Mouse (Mus musculus) heart, embryonic 11.5 days (tissue): ENCODE measurements around the gene Car10. TPM values are rescaled to one million over a fixed set of nuclear protein-coding genes. Genes with fewer than 3 reads are reported as not detected.

Experiments used
- ATAC-seq: fragments of 200-750 bp; cut with Nextera tagmentation; replicated peaks from 2 replicates; pipeline ENCODE4 v1.8.0; 2017; ENCODE audit warnings: moderate library complexity; ENCODE audit not compliant: insufficient number of reproducible peaks, low FRiP score, low TSS enrichment
- H3K27ac ChIP-seq: fragments of 300-500 bp; sonication (generic); 2 replicates; pipeline ENCODE4 v1.5.1; 2014; ENCODE audit warnings: mild to moderate bottlenecking, low read depth, low read length
- H3K27me3 ChIP-seq: fragments of 300-500 bp; sonication (generic); 2 replicates; pipeline ENCODE4 v1.6.1; 2014; ENCODE audit warnings: mild to moderate bottlenecking, low read length, mixed read lengths; ENCODE audit not compliant: control insufficient read depth, insufficient read depth
- H3K36me3 ChIP-seq: fragments of 300-500 bp; sonication (generic); 2 replicates; pipeline ENCODE4 v1.6.1; 2014; ENCODE audit warnings: mild to moderate bottlenecking, low read length, moderate library complexity, mixed read lengths; ENCODE audit not compliant: control insufficient read depth, insufficient read depth
- H3K4me1 ChIP-seq: fragments of 300-500 bp; sonication (generic); 2 replicates; pipeline ENCODE4 v1.6.1; 2014; ENCODE audit warnings: low read length; ENCODE audit not compliant: control insufficient read depth, insufficient read depth
- H3K4me2 ChIP-seq: fragments of 300-500 bp; sonication (generic); 2 replicates; pipeline ENCODE4 v1.6.1; 2014; ENCODE audit warnings: mild to moderate bottlenecking, moderate library complexity
- H3K4me3 ChIP-seq: fragments of 300-500 bp; sonication (generic); 2 replicates; pipeline ENCODE4 v1.5.1; 2014; ENCODE audit warnings: low read depth, low read length
- H3K9ac ChIP-seq: fragments of 300-500 bp; sonication (generic); 2 replicates; pipeline ENCODE4 v1.6.1; 2014; ENCODE audit warnings: mild to moderate bottlenecking, low read depth, low read length, moderate library complexity
- H3K9me3 ChIP-seq: fragments of 300-500 bp; sonication (generic); replicated peaks from 2 replicates; pipeline ENCODE4 v1.6.1; 2016; ENCODE audit warnings: low read length; ENCODE audit not compliant: control insufficient read depth
- WGBS: fragments of 180-500 bp; shearing (Covaris S2); extraction: QIAGEN DNeasy Blood & Tissue Kit; methylation state at CpG from one replicate; pipeline ENCODE4 v1.1.7; 2014; ENCODE audit not compliant: insufficient replicate concordance; 5-methylcytosine and 5-hydroxymethylcytosine counted together
- polyA plus RNA-seq: library from polyadenylated mRNA; unstranded; fragments of >200 nt; fragmentation: Nextera tagmentation; extraction: Ambion mirVana; gene quantifications from 2 replicates; pipeline ENCODE4 v1.2.1, GENCODE M21; 2014

Gene Car10
- polyA plus RNA-seq: 0.35 and 0.44 TPM in 2 replicates

DNA sequence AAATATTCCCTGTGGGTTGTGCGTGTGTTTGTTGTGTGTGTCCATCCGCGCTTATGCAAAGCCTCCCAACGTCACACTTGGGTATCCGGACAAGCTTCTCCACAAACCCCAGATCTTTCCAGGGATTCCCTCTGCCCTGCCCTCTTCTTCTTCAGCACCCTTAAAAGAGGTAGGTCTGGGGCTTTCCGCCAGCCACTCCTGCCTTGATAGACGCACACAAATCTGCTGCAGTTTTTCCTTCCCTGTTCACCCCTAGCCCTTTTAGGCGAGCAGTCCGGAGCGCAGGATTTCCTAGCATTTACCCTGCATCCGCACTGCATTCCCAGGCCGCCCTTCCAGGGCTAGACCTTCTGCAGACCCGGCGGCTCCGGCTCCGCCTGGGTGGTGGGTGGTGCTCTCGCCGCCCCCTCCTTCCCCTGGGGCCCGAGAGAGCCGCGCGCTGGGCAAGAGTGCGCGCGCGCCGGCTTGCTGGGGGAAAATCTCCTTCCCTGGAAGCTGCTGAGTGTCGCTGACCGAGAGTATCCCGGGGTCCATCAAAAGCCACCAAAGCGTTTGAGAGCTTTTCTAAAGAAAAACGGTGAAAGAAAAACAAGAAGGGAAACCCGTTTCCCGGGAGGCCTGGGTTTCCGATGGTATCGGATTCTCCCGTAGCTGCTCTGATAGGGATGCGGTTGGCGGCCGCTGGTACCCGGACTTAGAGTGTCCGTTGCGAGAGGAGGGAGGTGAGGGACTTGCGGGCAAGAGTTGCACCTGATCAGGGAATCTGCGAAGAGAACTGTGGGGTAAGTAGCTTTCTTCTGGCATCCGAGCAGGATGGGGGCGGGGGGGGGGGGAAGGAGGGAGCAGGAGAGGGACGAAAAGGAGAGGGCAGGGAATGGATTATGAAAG, at the start of gene Car10:
Gene Car10 (plus strand): TSS at position 88 of the 888 bp plus-strand sequence.
- 1% methylated on average over 46 of the region's 48 CpGs for WGBS
- Histone ChIP-seq H3K36me3 (no peaks in the 10 kb centered on the region), H3K9me3 (no peaks in the 10 kb centered on the region), H3K4me3 (peak within 1 kb of the TSS; percentile 44), H3K4me1 (0 out of 2 replicates have a peak, but pooled peaks cover 4% of the 10 kb centered on the region), H3K9ac (no peak within 1 kb of the TSS), H3K27me3 (peaks cover 58% of the 10 kb centered on the region), H3K27ac (no peak within 1 kb of the TSS), H3K4me2 (peak within 1 kb of the TSS; percentile 68)
- no peak for ATAC-seq

DNA sequence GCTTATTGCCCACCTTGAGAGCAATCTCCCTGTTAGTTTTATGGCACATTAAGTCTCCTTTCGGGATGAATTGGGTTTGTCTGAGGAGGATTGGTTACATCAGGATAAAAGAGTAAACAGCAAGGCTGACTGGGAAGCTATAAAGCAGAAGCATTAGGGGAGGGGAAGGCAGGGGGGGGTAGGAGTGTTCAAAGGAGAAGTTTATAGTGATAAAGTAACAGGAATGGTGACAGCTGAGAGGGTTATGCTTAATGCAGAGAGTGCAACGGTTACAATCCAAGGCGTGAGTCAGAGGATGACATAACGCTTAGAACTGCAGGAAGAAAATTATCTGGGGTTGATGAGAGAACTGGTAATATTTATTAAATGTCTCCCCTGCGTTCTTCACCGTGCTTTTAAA, 32.8 kb upstream of the Car10 start:
- Histone ChIP-seq H3K36me3 (no peaks in the 10 kb centered on the region), H3K27me3 (no peaks in the 10 kb centered on the region), H3K9ac (no peak overlapping the region), H3K9me3 (no peaks in the 10 kb centered on the region), H3K27ac (no peak overlapping the region), H3K4me1 (no peaks in the 10 kb centered on the region), H3K4me2 (no peak overlapping the region), H3K4me3 (no peak overlapping the region)
- no peak for ATAC-seq
- WGBS: 60% methylated on average over 6 of the region's 6 CpGs

DNA sequence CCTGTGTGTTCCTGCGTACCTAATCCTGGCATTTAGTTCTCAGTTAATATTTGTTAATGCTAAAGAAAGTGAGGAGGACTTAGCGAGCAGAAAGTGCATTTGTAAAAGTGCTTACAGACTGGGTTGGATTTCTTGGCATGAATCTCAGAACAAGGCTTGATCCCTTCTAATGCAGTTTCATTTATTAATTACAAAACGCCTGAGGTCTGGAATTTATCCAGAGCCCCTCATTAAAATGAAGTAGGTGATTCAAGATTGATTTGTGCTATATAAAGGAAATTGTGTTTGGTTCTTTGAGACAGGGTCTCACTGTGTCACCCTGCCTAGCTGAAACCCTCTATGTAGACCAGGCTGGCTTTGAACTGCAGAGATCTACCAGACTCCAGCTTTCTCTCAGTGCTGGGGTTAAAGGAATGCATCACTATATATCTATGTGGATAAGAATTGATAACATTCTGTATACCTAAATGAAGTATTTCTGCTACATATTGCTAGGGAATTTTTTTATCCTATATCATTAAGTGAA, 32.1 kb upstream of the Car10 start:
- Histone ChIP-seq H3K27ac (no peak overlapping the region), H3K4me1 (no peaks in the 10 kb centered on the region), H3K4me3 (no peak overlapping the region), H3K4me2 (no peak overlapping the region), H3K27me3 (no peaks in the 10 kb centered on the region), H3K36me3 (no peaks in the 10 kb centered on the region), H3K9ac (no peak overlapping the region), H3K9me3 (no peaks in the 10 kb centered on the region)
- ATAC-seq: no peak
- WGBS: 72% methylated on average over 3 of the region's 3 CpGs

DNA sequence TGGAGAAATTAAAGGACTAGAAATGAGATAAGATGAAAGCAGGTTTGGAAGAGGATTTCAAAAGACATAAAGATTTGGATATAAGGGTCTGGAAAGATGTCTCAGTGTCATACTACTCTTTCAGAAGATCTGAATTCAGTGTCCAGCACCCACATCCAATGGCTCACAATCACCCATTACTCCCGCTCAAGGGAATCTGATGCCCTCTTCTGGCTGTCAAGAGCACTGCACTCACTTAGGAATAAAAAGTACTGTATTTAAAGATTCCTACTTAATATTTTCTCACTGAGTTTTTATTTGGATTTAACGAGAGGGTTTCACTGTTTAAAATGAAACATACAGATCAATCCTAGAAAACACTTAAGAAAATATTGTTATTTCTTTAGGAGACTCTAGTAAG, 2.2 kb upstream of the Car10 start:
- 0 out of 2 replicates have a peak, but pooled peaks cover 4% of the 10 kb centered on the region for H3K4me1 ChIP-seq
- H3K4me2 ChIP-seq: no peak overlapping the region
- no peak overlapping the region for H3K27ac ChIP-seq
- H3K4me3 ChIP-seq: no peak overlapping the region
- ATAC-seq: no peak
- H3K9ac ChIP-seq: no peak overlapping the region
- H3K9me3 ChIP-seq: no peaks in the 10 kb centered on the region
- H3K36me3 ChIP-seq: no peaks in the 10 kb centered on the region
- WGBS: 18% methylated on average over 2 of the region's 2 CpGs
- peaks cover 37% of the 10 kb centered on the region for H3K27me3 ChIP-seq

DNA sequence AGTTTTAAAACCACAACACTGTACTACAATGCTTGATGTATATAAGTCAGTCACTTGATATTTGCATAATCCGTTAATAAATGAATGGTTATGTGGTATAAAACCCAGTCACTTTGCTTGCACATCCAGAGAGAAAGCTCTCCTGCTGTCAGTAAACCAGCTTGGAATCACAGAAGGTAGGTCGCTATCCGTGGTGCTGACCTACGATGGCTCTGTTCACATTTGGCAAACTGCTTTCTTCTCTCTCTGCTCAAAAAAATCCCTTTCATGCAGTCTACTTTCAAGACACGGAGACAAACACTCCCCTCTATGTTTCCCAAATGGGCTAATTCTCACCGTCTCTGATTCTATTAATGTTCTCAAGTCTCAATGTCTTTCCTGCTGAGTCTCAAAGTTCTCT, 827 bp upstream of the Car10 start:
- 1% methylated on average over 6 of the region's 6 CpGs for WGBS
- Histone ChIP-seq H3K9me3 (no peaks in the 10 kb centered on the region), H3K27ac (no peak overlapping the region), H3K4me3 (no peak overlapping the region), H3K27me3 (peaks cover 51% of the 10 kb centered on the region), H3K4me1 (0 out of 2 replicates have a peak, but pooled peaks cover 4% of the 10 kb centered on the region), H3K9ac (no peak overlapping the region), H3K36me3 (no peaks in the 10 kb centered on the region), H3K4me2 (no peak overlapping the region)
- ATAC-seq: no peak

DNA sequence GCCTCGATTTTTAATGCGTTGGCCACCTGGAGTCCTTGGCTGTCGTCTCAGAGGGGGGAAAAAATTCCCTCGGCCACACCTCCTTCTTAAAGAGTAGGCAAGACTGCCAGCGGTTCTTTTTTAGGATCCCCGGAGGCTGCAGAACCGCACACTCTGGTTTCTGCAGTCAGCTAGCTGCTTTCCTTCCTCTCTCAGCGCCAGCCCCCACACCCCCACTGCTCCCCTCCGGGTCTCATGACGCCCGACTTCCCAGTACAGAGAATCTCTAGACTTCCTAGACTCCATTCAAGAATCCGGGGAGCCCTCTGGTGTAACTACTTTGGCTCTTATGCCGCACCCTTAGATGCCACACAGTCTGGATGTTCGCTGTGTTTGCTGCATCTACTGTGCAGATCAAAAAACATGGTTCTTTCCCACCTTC, 387 bp upstream of the Car10 start:
- Histone ChIP-seq H3K27ac (no peak overlapping the region), H3K4me2 (no peak overlapping the region), H3K4me3 (no peak overlapping the region), H3K27me3 (peaks cover 55% of the 10 kb centered on the region), H3K4me1 (0 out of 2 replicates have a peak, but pooled peaks cover 4% of the 10 kb centered on the region), H3K9me3 (no peaks in the 10 kb centered on the region), H3K9ac (no peak overlapping the region), H3K36me3 (no peaks in the 10 kb centered on the region)
- 5% methylated on average over 14 of the region's 14 CpGs for WGBS
- no peak for ATAC-seq

DNA sequence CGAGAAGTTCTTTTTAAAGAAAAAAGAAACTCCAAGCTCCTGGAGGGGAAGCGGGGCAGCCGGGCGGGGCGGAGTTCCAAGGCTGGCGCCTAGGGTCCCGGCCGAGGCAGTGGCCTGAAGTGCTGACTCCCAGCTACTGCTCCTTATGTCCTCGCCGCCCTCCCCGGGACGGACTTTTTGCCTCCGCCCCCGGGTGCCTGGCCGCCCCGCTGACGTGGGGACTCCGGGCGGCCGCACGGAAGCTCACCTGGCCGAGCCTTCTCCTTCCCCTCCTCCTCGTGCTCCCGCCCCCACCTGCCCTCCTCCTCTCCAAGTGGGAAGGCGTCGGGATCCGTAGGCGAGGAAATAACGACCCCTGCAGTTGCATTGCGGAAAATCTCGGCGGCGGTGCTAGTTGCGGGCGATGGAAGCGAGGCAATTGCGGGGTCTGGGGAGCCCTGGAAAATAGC, 1.1 kb downstream of the Car10 start:
- ATAC-seq: no peak
- WGBS: under 1% methylated on average over 37 of the region's 37 CpGs
- no peak overlapping the region for H3K27ac ChIP-seq
- H3K36me3 ChIP-seq: no peaks in the 10 kb centered on the region
- H3K27me3 ChIP-seq: peaks cover 58% of the 10 kb centered on the region
- no peak overlapping the region for H3K9ac ChIP-seq
- no peaks in the 10 kb centered on the region for H3K9me3 ChIP-seq
- peak overlapping the region; percentile 68 for H3K4me2 ChIP-seq
- peak overlapping the region; percentile 44 for H3K4me3 ChIP-seq
- 0 out of 2 replicates have a peak, but pooled peaks cover 4% of the 10 kb centered on the region for H3K4me1 ChIP-seq

DNA sequence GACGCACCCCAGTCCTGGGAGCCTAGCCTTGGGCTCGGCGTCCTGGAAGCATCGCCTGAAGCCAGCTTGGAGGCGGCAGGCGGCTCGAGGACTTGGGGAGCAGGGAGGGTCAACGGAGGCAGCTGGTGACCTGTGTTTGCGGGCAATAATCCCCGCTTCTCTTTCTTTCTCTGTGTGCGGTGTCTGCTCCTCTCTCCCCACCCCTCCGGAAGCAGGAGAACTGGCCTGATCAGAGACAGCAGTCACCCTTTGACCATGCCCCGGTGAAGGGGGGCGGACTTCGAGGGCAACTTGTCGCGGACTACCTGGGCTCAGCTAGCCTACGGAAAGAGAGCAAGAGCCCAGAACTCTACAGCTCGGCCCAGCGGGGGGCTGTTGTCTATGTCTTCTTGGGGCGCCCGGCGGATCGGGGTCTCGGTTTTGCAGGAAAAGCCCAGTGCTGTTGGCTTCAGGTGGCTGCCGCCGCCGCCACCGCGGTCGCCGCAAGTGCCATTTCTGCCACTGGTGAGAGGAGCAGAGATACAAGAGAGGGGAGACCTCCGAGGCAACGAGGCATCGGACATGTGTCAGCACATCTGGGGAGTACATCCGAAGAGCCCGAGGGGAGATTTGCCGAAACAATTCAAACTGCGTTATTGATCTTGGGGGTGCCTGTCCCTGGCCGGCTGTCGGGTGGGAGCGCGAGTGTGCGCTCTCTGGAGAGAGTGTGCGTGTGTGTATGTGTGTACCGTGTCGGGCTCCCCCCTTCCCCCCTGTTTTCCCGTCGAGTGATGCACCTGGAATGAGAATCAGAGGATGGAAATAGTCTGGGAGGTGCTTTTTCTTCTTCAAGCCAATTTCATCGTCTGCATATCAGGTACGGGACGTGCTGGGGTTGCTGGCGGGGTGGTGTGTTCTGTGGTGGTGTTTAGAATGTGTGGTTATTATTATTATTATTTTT, 1.9 kb downstream of the Car10 start:
- Histone ChIP-seq H3K4me2 (peak overlapping the region; percentile 68), H3K4me1 (0 out of 2 replicates have a peak, but pooled peaks cover 4% of the 10 kb centered on the region), H3K9ac (no peak overlapping the region), H3K36me3 (no peaks in the 10 kb centered on the region), H3K9me3 (no peaks in the 10 kb centered on the region), H3K4me3 (peak overlapping the region; percentile 44), H3K27me3 (peaks cover 58% of the 10 kb centered on the region), H3K27ac (no peak overlapping the region)
- no peak for ATAC-seq
- 2% methylated on average over 52 of the region's 53 CpGs for WGBS
